Mouse (Mus musculus) embryonic facial prominence, embryonic 14.5 days (tissue): ENCODE results near the gene Sept11. TPM values are rescaled to one million over a fixed set of nuclear protein-coding genes. Genes with fewer than 3 reads are reported as not detected.
A peak's percentile ranks its signal among the peaks of the same experiment; 100 is the strongest.

Experiments used
- ATAC-seq: fragments of 200-750 bp; cut with Nextera tagmentation; 2 replicates; pipeline ENCODE4 v1.8.0; 2017; ENCODE audit warnings: low read depth, moderate number of reproducible peaks, moderate TSS enrichment
- DNase-seq: peaks from one replicate; pipeline ENCODE4 v3.0.0-alpha.2; 2015; ENCODE audit warnings: low spot score
- H3K27ac ChIP-seq: fragments of 300-500 bp; sonication (generic); replicated peaks from 2 replicates; pipeline ENCODE4 v1.5.1; 2014; ENCODE audit warnings: low read depth, mild to moderate bottlenecking, low read length, moderate library complexity
- H3K27me3 ChIP-seq: fragments of 300-500 bp; sonication (generic); replicated peaks from 2 replicates; pipeline ENCODE4 v1.6.1; 2014; ENCODE audit warnings: low read length; ENCODE audit not compliant: control insufficient read depth, insufficient read depth
- H3K36me3 ChIP-seq: fragments of 300-500 bp; sonication (generic); 2 replicates; pipeline ENCODE4 v1.6.1; 2014; ENCODE audit warnings: low read length, mixed read lengths; ENCODE audit not compliant: control insufficient read depth, insufficient read depth
- H3K4me1 ChIP-seq: fragments of 300-500 bp; sonication (generic); 2 replicates; pipeline ENCODE4 v1.6.1; 2014; ENCODE audit warnings: antibody characterized with exemption, low read length; ENCODE audit not compliant: control insufficient read depth, insufficient read depth
- H3K4me2 ChIP-seq: fragments of 300-500 bp; sonication (generic); 2 replicates; pipeline ENCODE4 v1.6.1; 2014; ENCODE audit warnings: low read depth, mild to moderate bottlenecking, low read length, moderate library complexity, mixed read lengths
- H3K4me3 ChIP-seq: fragments of 300-500 bp; sonication (generic); 2 replicates; pipeline ENCODE4 v1.5.1; 2014; ENCODE audit warnings: low read depth, mild to moderate bottlenecking, low read length
- H3K9ac ChIP-seq: fragments of 300-500 bp; sonication (generic); 2 replicates; pipeline ENCODE4 v1.6.1; 2014; ENCODE audit warnings: low read depth, mild to moderate bottlenecking, low read length, moderate library complexity, mixed read lengths
- H3K9me3 ChIP-seq: fragments of 300-500 bp; sonication (generic); 2 replicates; pipeline ENCODE4 v1.6.1; 2016; ENCODE audit warnings: low read length; ENCODE audit not compliant: control insufficient read depth
- WGBS: fragments of 180-500 bp; shearing (Covaris S2); extraction: QIAGEN DNeasy Blood & Tissue Kit; methylation state at CpG from one replicate; pipeline ENCODE4 v1.1.7; 2014; 5-methylcytosine and 5-hydroxymethylcytosine counted together
- polyA plus RNA-seq: library from polyadenylated mRNA; unstranded; fragments of >200 nt; fragmentation: Nextera tagmentation; extraction: Ambion mirVana; gene quantifications from 2 replicates; pipeline ENCODE4 v1.2.1, GENCODE M21; 2014

Gene Sept11
- polyA plus RNA-seq, 1 experiment from 2014 or later: 187 TPM

DNA sequence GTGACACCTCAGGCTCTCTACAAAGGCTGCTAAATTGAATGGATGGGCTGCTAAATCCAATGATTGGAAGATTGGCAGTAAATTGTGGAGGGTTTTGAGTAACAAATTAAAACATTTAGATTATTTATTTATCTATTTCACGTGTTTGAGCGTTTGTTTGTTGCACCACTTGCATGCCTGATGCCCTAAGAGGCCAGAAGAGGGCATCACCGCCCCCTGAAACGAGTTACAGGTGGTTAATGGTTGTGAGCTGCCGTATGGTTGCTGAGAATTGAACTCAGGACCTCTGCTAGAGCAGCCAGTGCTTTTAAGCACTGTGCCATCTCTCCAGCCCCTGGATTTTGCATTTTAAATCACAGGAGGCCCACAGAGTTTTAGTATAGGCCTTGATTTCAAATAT lies 42.2 kb upstream of the Sept11 start:
- Histone ChIP-seq H3K27me3 (peaks cover 14% of the 10 kb centered on the region), H3K4me2 (no peak overlapping the region), H3K27ac (no peak overlapping the region), H3K9ac (no peak overlapping the region), H3K36me3 (no peaks in the 10 kb centered on the region), H3K9me3 (no peaks in the 10 kb centered on the region), H3K4me1 (no peaks in the 10 kb centered on the region), H3K4me3 (no peak overlapping the region)
- DNase-seq: no peak
- WGBS: 53% methylated on average over 5 of the region's 5 CpGs
- ATAC-seq: no peak

DNA sequence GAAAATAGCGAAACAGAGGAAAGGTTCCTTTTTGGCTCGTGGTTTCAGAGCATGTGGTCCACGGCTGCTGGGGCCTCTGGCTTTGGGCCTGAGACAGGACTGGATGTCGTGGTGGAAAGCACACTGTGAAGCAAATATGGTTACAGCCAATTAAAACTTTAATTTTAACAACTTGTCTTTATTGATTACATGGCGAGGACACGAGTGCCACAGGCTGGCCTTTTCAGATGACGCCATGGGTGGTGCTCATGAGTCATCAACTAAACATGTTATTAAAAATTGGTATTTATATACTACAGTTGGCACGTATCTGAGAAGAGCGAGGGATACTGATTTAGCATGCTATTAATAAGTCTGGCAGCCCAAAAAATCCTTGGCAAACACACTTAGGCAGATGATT lies 41.3 kb upstream of the Sept11 start:
- DNase-seq (no peak), ATAC-seq (no peak)
- no peaks in the 10 kb centered on the region for H3K36me3 ChIP-seq
- H3K27me3 ChIP-seq: peaks cover 6% of the 10 kb centered on the region; the same call in 1 of the 2 replicates
- 71% methylated on average over 9 of the region's 9 CpGs for WGBS
- H3K4me3 ChIP-seq: no peak overlapping the region
- H3K9ac ChIP-seq: no peak overlapping the region
- H3K27ac ChIP-seq: no peak overlapping the region
- H3K9me3 ChIP-seq: no peaks in the 10 kb centered on the region
- H3K4me1 ChIP-seq: no peaks in the 10 kb centered on the region
- no peak overlapping the region for H3K4me2 ChIP-seq

DNA sequence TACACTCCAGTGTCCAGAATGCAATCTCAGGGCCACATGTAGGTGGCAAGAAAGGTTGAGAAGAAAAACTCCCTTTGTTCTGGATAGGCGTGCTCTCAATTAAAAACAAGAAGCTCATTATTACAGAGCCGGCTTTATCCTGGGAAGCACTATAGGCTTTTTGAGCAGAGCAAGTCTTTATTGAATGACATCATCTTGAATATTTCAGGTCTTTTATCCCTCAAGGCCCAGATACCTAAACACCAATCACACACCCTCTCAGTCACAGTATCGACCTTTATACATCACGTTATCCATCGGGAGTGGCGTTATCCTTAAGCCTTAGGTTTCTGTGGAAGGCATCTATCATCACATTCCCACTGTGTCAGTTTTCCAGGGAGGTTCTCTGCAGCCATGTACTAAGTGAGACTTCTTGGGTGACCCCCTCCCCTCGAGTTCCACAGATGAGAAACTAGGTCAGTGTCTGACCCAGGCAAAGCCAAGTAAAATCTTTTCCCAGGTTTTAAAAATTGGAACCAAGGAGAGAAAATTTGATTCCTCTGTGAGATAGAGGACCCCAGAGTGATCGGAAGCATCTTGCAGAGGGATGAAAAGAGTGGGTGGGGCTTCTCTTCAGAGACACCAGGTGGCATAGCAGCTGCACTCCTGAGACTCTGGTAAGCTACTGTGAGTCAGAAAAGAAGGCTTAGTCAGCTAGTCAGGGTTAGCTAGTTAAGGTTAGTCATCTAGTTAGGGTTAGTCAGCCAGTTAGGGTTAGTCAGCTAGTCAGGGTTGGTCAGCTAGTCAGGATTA lies 39.4 kb upstream of the Sept11 start:
- no peaks in the 10 kb centered on the region for H3K4me1 ChIP-seq
- H3K4me2 ChIP-seq: no peak overlapping the region
- H3K27ac ChIP-seq: no peak overlapping the region
- 42% methylated on average over 8 of the region's 8 CpGs for WGBS
- no peak; the same call in 1 of the 2 replicates for ATAC-seq
- H3K9ac ChIP-seq: no peak overlapping the region
- peak; percentile 60 for DNase-seq
- no peaks in the 10 kb centered on the region for H3K27me3 ChIP-seq
- H3K9me3 ChIP-seq: no peaks in the 10 kb centered on the region
- H3K4me3 ChIP-seq: no peak overlapping the region
- H3K36me3 ChIP-seq: no peaks in the 10 kb centered on the region

DNA sequence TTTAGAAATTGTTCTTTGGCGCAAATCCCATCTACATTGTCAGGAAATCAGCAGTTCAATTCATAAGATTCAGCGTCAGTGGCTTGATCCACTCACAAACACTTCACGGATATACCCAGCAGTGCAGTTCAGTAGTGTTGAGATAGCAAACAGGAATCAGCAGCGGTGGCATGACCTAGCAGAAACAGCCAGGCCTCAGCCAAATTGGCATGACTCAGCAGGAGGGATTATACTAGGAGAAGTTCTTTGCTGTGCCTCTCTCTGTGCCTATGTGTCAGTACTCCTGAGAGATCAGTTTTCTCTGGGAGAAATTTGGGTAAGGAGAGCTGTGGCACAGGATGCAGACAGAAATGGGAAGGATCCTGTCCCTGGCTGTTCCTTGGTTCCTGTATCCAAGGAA lies 32.4 kb upstream of the Sept11 start:
- no peak overlapping the region for H3K27ac ChIP-seq
- no peak overlapping the region for H3K9ac ChIP-seq
- H3K4me3 ChIP-seq: no peak overlapping the region
- no peak for DNase-seq
- H3K36me3 ChIP-seq: no peaks in the 10 kb centered on the region
- no peak for ATAC-seq
- H3K4me1 ChIP-seq: no peaks in the 10 kb centered on the region
- H3K4me2 ChIP-seq: no peak overlapping the region
- 86% methylated on average over 4 of the region's 4 CpGs for WGBS
- no peaks in the 10 kb centered on the region for H3K9me3 ChIP-seq
- no peaks in the 10 kb centered on the region for H3K27me3 ChIP-seq

DNA sequence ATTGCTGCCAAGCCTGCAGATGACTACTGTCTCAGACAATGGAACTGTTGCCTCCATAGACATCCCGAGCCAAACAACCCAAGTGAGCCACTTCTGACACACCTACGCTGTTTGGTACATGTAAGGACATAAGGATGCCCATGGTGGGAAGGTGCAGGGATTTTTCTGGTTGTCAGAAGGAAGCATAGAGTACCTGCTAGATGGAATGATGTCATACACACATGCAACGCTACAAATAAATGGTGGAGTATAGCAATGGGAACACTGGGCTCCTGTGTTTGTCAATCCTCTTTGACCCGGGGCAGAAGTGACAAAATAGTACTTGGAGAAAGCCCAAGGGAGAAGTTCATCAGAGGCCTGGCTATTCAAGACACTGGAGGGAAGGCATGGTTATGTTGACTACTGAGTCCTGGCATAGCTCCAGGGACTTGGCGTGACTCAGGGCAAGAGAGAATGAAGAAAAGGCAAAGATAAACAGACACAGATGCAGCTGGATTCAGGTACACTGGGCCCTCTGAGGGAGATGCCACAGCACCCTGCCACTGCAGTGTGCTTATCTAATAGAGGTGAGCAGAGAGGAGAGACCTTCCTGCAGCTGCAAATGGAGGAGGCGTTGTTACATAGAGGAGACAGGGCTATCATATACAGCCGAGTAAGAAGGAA lies 15.4 kb upstream of the Sept11 start:
- Histone ChIP-seq H3K27me3 (no peaks in the 10 kb centered on the region), H3K36me3 (no peaks in the 10 kb centered on the region), H3K4me1 (no peaks in the 10 kb centered on the region), H3K9ac (no peak overlapping the region), H3K9me3 (no peaks in the 10 kb centered on the region), H3K4me2 (no peak overlapping the region), H3K27ac (no peak overlapping the region), H3K4me3 (no peak overlapping the region)
- ATAC-seq: no peak
- no peak for DNase-seq
- 71% methylated on average over 7 of the region's 7 CpGs for WGBS

DNA sequence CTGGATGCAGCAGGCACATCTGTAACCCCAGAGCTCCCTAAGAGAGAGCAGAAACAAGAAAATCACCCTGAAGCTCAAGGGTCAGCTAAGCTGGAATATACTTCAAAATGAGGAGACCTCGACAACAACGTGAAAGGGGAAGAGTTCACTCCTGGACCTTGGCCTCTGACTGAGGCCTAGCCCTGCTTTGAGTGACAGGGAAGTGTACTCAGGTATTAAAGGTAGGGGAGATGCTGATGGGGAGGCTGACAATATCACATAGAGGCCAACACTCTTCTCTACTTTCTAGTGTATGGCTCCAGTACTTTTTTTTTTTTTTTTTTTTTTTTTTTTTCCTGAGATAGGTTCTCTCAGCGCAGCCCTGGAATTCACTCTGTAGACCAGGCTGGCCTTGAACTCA lies 13.6 kb upstream of the Sept11 start:
- Histone ChIP-seq H3K9ac (no peak overlapping the region), H3K4me2 (no peak overlapping the region), H3K27ac (no peak overlapping the region), H3K9me3 (no peaks in the 10 kb centered on the region), H3K4me3 (no peak overlapping the region), H3K27me3 (no peaks in the 10 kb centered on the region), H3K4me1 (no peaks in the 10 kb centered on the region), H3K36me3 (no peaks in the 10 kb centered on the region)
- ATAC-seq (no peak), DNase-seq (no peak)
- 76% methylated on average over 3 of the region's 3 CpGs for WGBS

DNA sequence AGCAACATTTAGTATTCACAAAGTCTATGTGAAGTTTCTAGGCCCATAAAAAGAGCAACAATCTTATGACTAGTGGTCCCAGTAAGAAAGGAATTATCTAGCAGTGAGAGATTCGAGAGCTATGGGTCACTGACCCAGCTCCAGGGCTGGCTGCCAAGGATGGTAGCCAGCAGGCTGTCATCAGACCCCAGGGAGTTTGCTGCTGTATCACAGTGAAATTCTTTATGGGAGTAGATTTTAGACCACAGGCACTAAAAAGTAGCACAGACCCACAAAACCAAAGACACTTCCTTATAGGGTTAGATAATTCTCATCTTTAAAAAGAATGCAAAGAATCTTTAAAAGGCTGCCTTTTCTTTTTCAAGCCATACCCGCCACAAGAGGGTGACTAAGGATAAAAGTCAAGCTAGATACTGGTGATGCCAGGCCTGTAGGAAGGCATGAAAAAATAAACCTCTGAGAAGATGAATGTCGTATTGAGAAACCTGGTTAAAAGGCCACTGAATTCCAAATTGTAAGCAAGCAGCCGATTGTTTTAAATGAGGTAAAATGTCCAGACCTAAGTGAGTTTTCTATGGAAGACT lies 8.1 kb upstream of the Sept11 start:
- Histone ChIP-seq H3K27me3 (no peaks in the 10 kb centered on the region), H3K4me3 (no peak overlapping the region), H3K27ac (no peak overlapping the region), H3K4me1 (no peaks in the 10 kb centered on the region), H3K4me2 (no peak overlapping the region), H3K9ac (no peak overlapping the region), H3K9me3 (no peaks in the 10 kb centered on the region), H3K36me3 (no peaks in the 10 kb centered on the region)
- no peak for ATAC-seq
- no peak for DNase-seq
- 49% methylated on average over 4 of the region's 4 CpGs for WGBS

DNA sequence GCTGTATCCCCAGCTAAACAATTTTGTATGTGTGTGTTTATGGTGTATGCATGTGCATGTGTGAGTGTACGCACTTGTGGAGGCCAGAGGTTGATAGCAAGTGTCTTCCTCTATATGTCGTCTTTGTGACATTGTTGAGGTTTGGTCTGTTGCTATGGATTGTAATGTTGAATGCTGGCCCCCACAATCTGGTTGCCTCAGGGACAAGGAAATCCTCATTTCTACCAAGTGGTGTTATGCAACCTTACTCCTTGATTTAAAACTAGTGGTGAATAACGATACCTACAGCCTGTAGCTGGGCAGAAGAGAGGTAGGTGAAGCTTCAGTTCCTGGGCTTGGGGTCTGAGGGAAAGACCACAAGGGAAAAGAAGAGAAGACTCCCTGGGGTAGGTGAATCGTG lies 7.3 kb upstream of the Sept11 start:
- WGBS: 81% methylated on average over 4 of the region's 4 CpGs
- ATAC-seq (no peak), DNase-seq (no peak)
- Histone ChIP-seq H3K27me3 (no peaks in the 10 kb centered on the region), H3K36me3 (no peaks in the 10 kb centered on the region), H3K4me3 (no peak overlapping the region), H3K4me1 (no peaks in the 10 kb centered on the region), H3K9ac (no peak overlapping the region), H3K9me3 (no peaks in the 10 kb centered on the region), H3K4me2 (no peak overlapping the region), H3K27ac (no peak overlapping the region)
